Mouse (Mus musculus): ENCODE data around the gene Gltp. TPM values are rescaled to one million over a fixed set of nuclear protein-coding genes. Genes with fewer than 3 reads are reported as not detected.

The Gltp gene
- total and polyA plus RNA-seq, 3 experiments: 23.8 to 90.4 (median 25.5) TPM

- dilution Hi-C loops (cut with MboI; ENCODE audit: extremely low pct_ligation_motif_present, extremely low pct_unique_long_range_greater_than_20kb, low sequenced_read_pairs): no loop called here
- Histone ChIP-seq H3K4me2 (ENCODE audit: insufficient read depth, low read depth, poor library complexity, severe bottlenecking) (no peak overlapping the region), H3K9ac (ENCODE audit: insufficient read depth, low read depth) (no peak overlapping the region), H3K79me2 (replicated peaks; ENCODE audit: control insufficient read depth, extremely low read depth, insufficient read depth, poor library complexity, severe bottlenecking) (no peaks in the 10 kb centered on the region), H3K4me3 (replicated peaks in 1 of 3; ENCODE audit: low read depth in 2 of 3, low read length in 2 of 3, poor library complexity in 1 of 3) (no peak overlapping the region), H3K36me3 (replicated peaks in 1 of 2; ENCODE audit: control insufficient read depth in 1 of 2, insufficient read depth in 1 of 2, low read length in 1 of 2) (peaks cover 27 to 34% of the 10 kb centered on the region in 2 experiments), H3K27ac (ENCODE audit: insufficient read depth, low read depth) (no peak overlapping the region), H3K4me1 (ENCODE audit: control insufficient read depth in 1 of 2, insufficient read depth in 2 of 2) (peaks cover 0 to 14% of the 10 kb centered on the region in 2 experiments; a peak in 3 of 4 replicates), H3K27me3 (replicated peaks) (no peaks in the 10 kb centered on the region), H3K9me3 (replicated peaks; ENCODE audit: low read length) (no peaks in the 10 kb centered on the region)
- no peak for TF ChIP-seq ELF1 (IDR thresholded peaks at IDR 0.05; ENCODE audit: low read depth, low read length)
- TF ChIP-seq USF1 (IDR thresholded peaks at IDR 0.05; ENCODE audit: low read depth, low read length): no peak
- DNase-seq (ENCODE audit: extremely low read depth): no peak
- in situ Hi-C loops (cut with MboI; ENCODE audit: low pct_ligation_motif_present, low pct_unique_long_range_greater_than_20kb, low sequenced_read_pairs): no loop called here
Observed at GRCm38 (mm10) chr5:114669014-114669413, 21.8 kb downstream of the Gltp start.

DNA sequence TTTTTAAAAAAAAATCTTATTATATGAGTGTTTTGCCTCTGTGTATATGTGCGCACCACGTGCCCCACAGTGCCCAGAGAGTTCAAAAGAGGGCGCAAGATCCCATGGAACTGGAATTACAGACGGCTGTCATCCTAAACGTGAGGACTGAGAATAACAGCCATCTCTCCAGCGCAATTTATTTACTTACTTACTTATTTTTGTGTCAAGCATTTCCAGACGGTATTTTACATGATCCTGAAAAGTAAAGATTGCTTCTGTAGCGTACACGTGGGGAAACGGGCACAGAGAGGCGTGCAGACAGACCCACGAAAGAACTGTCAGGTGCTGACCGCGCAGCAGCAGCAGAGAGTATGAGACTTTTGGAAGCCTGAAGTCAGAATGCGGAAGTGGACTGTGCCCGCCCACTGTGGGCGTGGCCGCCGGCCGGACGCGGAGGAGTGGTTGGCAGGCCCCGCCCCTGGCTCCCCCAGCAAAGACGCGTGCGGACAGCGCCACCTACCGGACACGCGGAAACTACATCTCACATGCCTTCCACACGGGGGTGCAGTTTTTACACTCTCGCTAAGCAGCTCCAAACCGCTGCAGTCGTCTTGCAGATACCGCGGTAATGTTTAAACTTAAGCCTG lies 23.4 kb downstream of the Gltp start:
- Histone ChIP-seq H3K27me3 (replicated peaks) (no peaks in the 10 kb centered on the region), H3K79me2 (replicated peaks; ENCODE audit: control insufficient read depth, extremely low read depth, insufficient read depth, poor library complexity, severe bottlenecking) (no peaks in the 10 kb centered on the region), H3K36me3 (replicated peaks in 1 of 2; ENCODE audit: control insufficient read depth in 1 of 2, insufficient read depth in 1 of 2, low read length in 1 of 2) (peaks cover 13 to 22% of the 10 kb centered on the region in 2 experiments), H3K4me2 (ENCODE audit: insufficient read depth, low read depth, poor library complexity, severe bottlenecking) (peak overlapping the region; percentile 94), H3K4me3 (replicated peaks in 1 of 3; ENCODE audit: low read depth in 2 of 3, low read length in 2 of 3, poor library complexity in 1 of 3) (peak overlapping the region; percentile 41 to 45 (median 43)), H3K27ac (ENCODE audit: insufficient read depth, low read depth) (peak overlapping the region; percentile 32; the same call in 1 of the 2 replicates), H3K9me3 (replicated peaks; ENCODE audit: low read length) (peaks cover 6% of the 10 kb centered on the region), H3K4me1 (ENCODE audit: control insufficient read depth in 1 of 2, insufficient read depth in 2 of 2) (peaks cover 0 to 14% of the 10 kb centered on the region in 2 experiments; a peak in 3 of 4 replicates), H3K9ac (ENCODE audit: insufficient read depth, low read depth) (peak overlapping the region; percentile 21; the same call in 1 of the 2 replicates)
- TF ChIP-seq GABPA (IDR thresholded peaks at IDR 0.05; ENCODE audit: insufficient replicate concordance, low read depth, low read length) (no peak), RCOR1 (conservative IDR thresholded peaks at IDR 0.05; ENCODE audit: low read depth, low read length) (peak; percentile 73; the same call in 1 of the 2 replicates), SIN3A (IDR thresholded peaks at IDR 0.05; ENCODE audit: low read length) (peak; percentile 92), BHLHE40 (IDR thresholded peaks at IDR 0.05; ENCODE audit: low read depth, low read length) (peak; percentile 85), ZMIZ1 (IDR thresholded peaks at IDR 0.05; ENCODE audit: low read depth, low read length) (peak; percentile 94), MEF2A (IDR thresholded peaks at IDR 0.05; ENCODE audit: borderline replicate concordance, low read depth, low read length) (no peak; the same call in 1 of the 2 replicates), NELFE (IDR thresholded peaks at IDR 0.05; ENCODE audit: low read depth, low read length) (peak; percentile 97), CTCF (conservative IDR thresholded peaks at IDR 0.05 in 1 of 2, IDR thresholded peaks at IDR 0.05 in 1 of 2; ENCODE audit: low read depth in 2 of 2, low read length in 2 of 2) (peak; percentile 49 to 100; a peak in 2 of 4 replicates), TCF12 (IDR thresholded peaks at IDR 0.05; ENCODE audit: low read depth, low read length) (peak; percentile 94), ZKSCAN1 (IDR thresholded peaks at IDR 0.05; ENCODE audit: borderline replicate concordance, low read depth, low read length) (no peak), PAX5 (IDR thresholded peaks at IDR 0.05; ENCODE audit: low read length) (no peak), HCFC1 (IDR thresholded peaks at IDR 0.05; ENCODE audit: low read depth, low read length) (peak; percentile 57), RAD21 (IDR thresholded peaks at IDR 0.05; ENCODE audit: low read depth, low read length) (peak; percentile 91), ELF1 (IDR thresholded peaks at IDR 0.05; ENCODE audit: low read depth, low read length) (peak; percentile 100), KAT2A (IDR thresholded peaks at IDR 0.05; ENCODE audit: insufficient replicate concordance, low read length) (0 out of 2 replicates have a peak, but pooled peaks have one; percentile 23), ETS1 (conservative IDR thresholded peaks at IDR 0.05; ENCODE audit: low read depth, low read length) (peak; percentile 44; the same call in 1 of the 2 replicates), CHD1 (IDR thresholded peaks at IDR 0.05; ENCODE audit: low read depth, low read length) (no peak), TBP (conservative IDR thresholded peaks at IDR 0.05; ENCODE audit: low read depth, low read length) (peak; percentile 86), JUN (IDR thresholded peaks at IDR 0.05; ENCODE audit: insufficient read depth, low read depth, low read length) (no peak), MYC (IDR thresholded peaks at IDR 0.05; ENCODE audit: low read depth, low read length) (peak; percentile 88), ZNF384 (IDR thresholded peaks at IDR 0.05; ENCODE audit: low read depth, low read length) (peak; percentile 47; the same call in 1 of the 2 replicates), POLR2A (IDR thresholded peaks at IDR 0.05; ENCODE audit: low read depth, low read length) (peak; percentile 99), NRF1 (IDR thresholded peaks at IDR 0.05; ENCODE audit: low read depth, low read length) (peak; percentile 69), IRF4 (IDR thresholded peaks at IDR 0.05; ENCODE audit: low read depth, low read length) (peak; percentile 56; the same call in 1 of the 2 replicates), POLR2AphosphoS2 (IDR thresholded peaks at IDR 0.05; ENCODE audit: low read depth, low read length) (peak; percentile 80; the same call in 1 of the 2 replicates), MAZ (IDR thresholded peaks at IDR 0.05; ENCODE audit: low read depth, low read length) (peak; percentile 59; the same call in 1 of the 2 replicates), MXI1 (IDR thresholded peaks at IDR 0.05; ENCODE audit: low read depth, low read length) (peak; percentile 97), USF1 (IDR thresholded peaks at IDR 0.05; ENCODE audit: low read depth, low read length) (no peak; the same call in none of the 2 replicates), ZC3H11A (IDR thresholded peaks at IDR 0.05; ENCODE audit: low read depth, low read length) (peak; percentile 60), MAX (IDR thresholded peaks at IDR 0.05; ENCODE audit: low read length) (peak; percentile 83), SMC3 (IDR thresholded peaks at IDR 0.05; ENCODE audit: low read depth, low read length) (peak; percentile 97)
- dilution Hi-C loops (cut with MboI; ENCODE audit: extremely low pct_ligation_motif_present, extremely low pct_unique_long_range_greater_than_20kb, low sequenced_read_pairs) (no loop called here), in situ Hi-C loops (cut with MboI; ENCODE audit: low pct_ligation_motif_present, low pct_unique_long_range_greater_than_20kb, low sequenced_read_pairs) (no loop called here)
- DNase-seq (ENCODE audit: extremely low read depth): peak; percentile 96

Data from CH12.LX (cell line).